Mouse (Mus musculus) urinary bladder, postnatal 4 days (tissue): Measurements from ENCODE around the gene 1700015G11Rik.

Experiments used
- DNase-seq, 2 experiments: peaks; one replicate each; pipeline ENCODE4 v3.0.0; 2021 to 2022; ENCODE audit warnings: low spot score in 2 of 2

Gene 1700015G11Rik

GRCm38 (mm10) chr7:51967581-51967980, 47.9 kb downstream of the 1700015G11Rik start:
- no peak for DNase-seq

- no peak for DNase-seq
These were observed 50.8 kb downstream of the 1700015G11Rik start for GRCm38 (mm10) chr7:51964681-51965080.

GRCm38 (mm10) chr7:51962219-51962952, 53.1 kb downstream of the 1700015G11Rik start:
- no peak for DNase-seq
